Mouse (Mus musculus): ENCODE results near the gene Shb. TPM values are rescaled to one million over a fixed set of nuclear protein-coding genes. Genes with fewer than 3 reads are reported as not detected.

Gene Shb
- total and polyA plus RNA-seq, 2 experiments from 2014 or later: 7.4 to 54.8 TPM

- WGBS: 54% methylated on average over 3 of the region's 3 CpGs
- peak; percentile 6; the same call in 1 of the 2 replicates for TF ChIP-seq CTCF (IDR thresholded peaks at IDR 0.05; ENCODE audit: low read depth)
- no peak for TF ChIP-seq EP300 (IDR thresholded peaks at IDR 0.05; ENCODE audit: low read depth)
- ATAC-seq (ENCODE audit: insufficient read depth, low read depth) (no peak), DNase-seq (ENCODE audit: low spot score) (no peak)
- Histone ChIP-seq H3K4me2 (ENCODE audit: low read depth, low read length) (no peak overlapping the region), H3K4me1 (ENCODE audit: control insufficient read depth, insufficient read depth) (peaks cover 37% of the 10 kb centered on the region), H3K36me3 (replicated peaks; ENCODE audit: control insufficient read depth, insufficient read depth, low read length) (peaks cover 32% of the 10 kb centered on the region), H3K4me3 (ENCODE audit: low read depth, low read length) (no peak overlapping the region), H3K27me3 (ENCODE audit: control insufficient read depth, insufficient read depth, low read length) (no peaks in the 10 kb centered on the region), H3K9me3 (replicated peaks; ENCODE audit: control insufficient read depth, low read length) (no peaks in the 10 kb centered on the region), H3K27ac (ENCODE audit: low read depth) (no peak overlapping the region), H3K9ac (replicated peaks; ENCODE audit: low read depth, low read length) (no peak overlapping the region)
Measured at GRCm38 (mm10) chr4:45442237-45442636, 90.0 kb downstream of the Shb start.

GRCm38 (mm10) chr4:45441778-45442177 is 90.5 kb downstream of the Shb start:
- H3K36me3 ChIP-seq (replicated peaks; ENCODE audit: control insufficient read depth, insufficient read depth, low read length): peaks cover 28% of the 10 kb centered on the region
- H3K9me3 ChIP-seq (replicated peaks; ENCODE audit: control insufficient read depth, low read length): no peaks in the 10 kb centered on the region
- no peak overlapping the region for H3K27ac ChIP-seq (ENCODE audit: low read depth)

GRCm38 (mm10) chr4:45439281-45439680 is 93.0 kb downstream of the Shb start:
- Histone ChIP-seq H3K4me1 (ENCODE audit: control insufficient read depth, insufficient read depth) (peaks cover 38% of the 10 kb centered on the region), H3K9me3 (replicated peaks; ENCODE audit: control insufficient read depth, low read length) (no peaks in the 10 kb centered on the region), H3K27me3 (ENCODE audit: control insufficient read depth, insufficient read depth, low read length) (no peaks in the 10 kb centered on the region), H3K4me3 (ENCODE audit: low read depth, low read length) (no peak overlapping the region), H3K36me3 (replicated peaks; ENCODE audit: control insufficient read depth, insufficient read depth, low read length) (peaks cover 24% of the 10 kb centered on the region), H3K9ac (replicated peaks; ENCODE audit: low read depth, low read length) (no peak overlapping the region), H3K27ac (ENCODE audit: low read depth) (no peak overlapping the region), H3K4me2 (ENCODE audit: low read depth, low read length) (no peak overlapping the region)
- TF ChIP-seq CTCF (IDR thresholded peaks at IDR 0.05; ENCODE audit: low read depth): no peak
- TF ChIP-seq EP300 (IDR thresholded peaks at IDR 0.05; ENCODE audit: low read depth): no peak
- WGBS: 54% methylated on average over 5 of the region's 5 CpGs
- no peak for ATAC-seq (ENCODE audit: insufficient read depth, low read depth)
- DNase-seq (ENCODE audit: low spot score): no peak

More at GRCm38 (mm10) chr4:45441778-45442177, 90.5 kb downstream of the Shb start:
- ATAC-seq (ENCODE audit: insufficient read depth, low read depth) (no peak), DNase-seq (ENCODE audit: low spot score) (no peak)
- no peak overlapping the region for H3K9ac ChIP-seq (replicated peaks; ENCODE audit: low read depth, low read length)
- H3K27me3 ChIP-seq (ENCODE audit: control insufficient read depth, insufficient read depth, low read length): no peaks in the 10 kb centered on the region
- TF ChIP-seq EP300 (IDR thresholded peaks at IDR 0.05; ENCODE audit: low read depth) (no peak), CTCF (IDR thresholded peaks at IDR 0.05; ENCODE audit: low read depth) (no peak)
- H3K4me3 ChIP-seq (ENCODE audit: low read depth, low read length): no peak overlapping the region
- 45% methylated on average over 1 of the region's 1 CpGs for WGBS
- peaks cover 35% of the 10 kb centered on the region for H3K4me1 ChIP-seq (ENCODE audit: control insufficient read depth, insufficient read depth)
- no peak overlapping the region for H3K4me2 ChIP-seq (ENCODE audit: low read depth, low read length)

- H3K9ac ChIP-seq (replicated peaks; ENCODE audit: low read depth, low read length): no peak overlapping the region
- H3K4me1 ChIP-seq (ENCODE audit: control insufficient read depth, insufficient read depth): peaks cover 32% of the 10 kb centered on the region
- no peak for ATAC-seq (ENCODE audit: insufficient read depth, low read depth)
- no peak overlapping the region for H3K4me3 ChIP-seq (ENCODE audit: low read depth, low read length)
- H3K9me3 ChIP-seq (replicated peaks; ENCODE audit: control insufficient read depth, low read length): no peaks in the 10 kb centered on the region
- no peak overlapping the region for H3K4me2 ChIP-seq (ENCODE audit: low read depth, low read length)
- DNase-seq (ENCODE audit: low spot score): no peak
- H3K27ac ChIP-seq (ENCODE audit: low read depth): 0 out of 2 replicates have a peak overlapping the region, but pooled peaks have one; percentile 17
- peaks cover 16% of the 10 kb centered on the region for H3K36me3 ChIP-seq (replicated peaks; ENCODE audit: control insufficient read depth, insufficient read depth, low read length)
- TF ChIP-seq EP300 (IDR thresholded peaks at IDR 0.05; ENCODE audit: low read depth) (no peak), CTCF (IDR thresholded peaks at IDR 0.05; ENCODE audit: low read depth) (no peak)
- no peaks in the 10 kb centered on the region for H3K27me3 ChIP-seq (ENCODE audit: control insufficient read depth, insufficient read depth, low read length)
- WGBS: 79% methylated on average over 3 of the region's 3 CpGs
Measured at GRCm38 (mm10) chr4:45437010-45437409, 95.3 kb downstream of the Shb start.

- no peaks in the 10 kb centered on the region for H3K27me3 ChIP-seq (ENCODE audit: control insufficient read depth, insufficient read depth, low read length)
Measured at GRCm38 (mm10) chr4:45436383-45436913, 95.8 kb downstream of the Shb start.

GRCm38 (mm10) chr4:45435899-45436298 is 96.4 kb downstream of the Shb start:
- Histone ChIP-seq H3K27ac (ENCODE audit: low read depth) (peak overlapping the region; percentile 50), H3K4me3 (ENCODE audit: low read depth, low read length) (no peak overlapping the region)
- ATAC-seq (ENCODE audit: insufficient read depth, low read depth): peak; percentile 34; the same call in 1 of the 2 replicates

More at GRCm38 (mm10) chr4:45436383-45436913, 95.8 kb downstream of the Shb start:
- no peak for DNase-seq (ENCODE audit: low spot score)
- H3K4me2 ChIP-seq (ENCODE audit: low read depth, low read length): 0 out of 2 replicates have a peak overlapping the region, but pooled peaks have one; percentile 16
- H3K36me3 ChIP-seq (replicated peaks; ENCODE audit: control insufficient read depth, insufficient read depth, low read length): peaks cover 17% of the 10 kb centered on the region
- H3K4me1 ChIP-seq (ENCODE audit: control insufficient read depth, insufficient read depth): peaks cover 32% of the 10 kb centered on the region
- 51% methylated on average over 7 of the region's 7 CpGs for WGBS
- no peak overlapping the region for H3K9ac ChIP-seq (replicated peaks; ENCODE audit: low read depth, low read length)
- TF ChIP-seq CTCF (IDR thresholded peaks at IDR 0.05; ENCODE audit: low read depth) (no peak), EP300 (IDR thresholded peaks at IDR 0.05; ENCODE audit: low read depth) (no peak)
- no peak overlapping the region for H3K4me3 ChIP-seq (ENCODE audit: low read depth, low read length)
- peak overlapping the region; percentile 43; the same call in 1 of the 2 replicates for H3K27ac ChIP-seq (ENCODE audit: low read depth)
- H3K9me3 ChIP-seq (replicated peaks; ENCODE audit: control insufficient read depth, low read length): no peaks in the 10 kb centered on the region
- no peak for ATAC-seq (ENCODE audit: insufficient read depth, low read depth)

More at GRCm38 (mm10) chr4:45435899-45436298, 96.4 kb downstream of the Shb start:
- H3K36me3 ChIP-seq (replicated peaks; ENCODE audit: control insufficient read depth, insufficient read depth, low read length): peaks cover 23% of the 10 kb centered on the region
- no peak for DNase-seq (ENCODE audit: low spot score)
- no peak overlapping the region for H3K9ac ChIP-seq (replicated peaks; ENCODE audit: low read depth, low read length)
- H3K9me3 ChIP-seq (replicated peaks; ENCODE audit: control insufficient read depth, low read length): no peaks in the 10 kb centered on the region
- 37% methylated on average over 2 of the region's 2 CpGs for WGBS
- TF ChIP-seq CTCF (IDR thresholded peaks at IDR 0.05; ENCODE audit: low read depth) (peak; percentile 35), EP300 (IDR thresholded peaks at IDR 0.05; ENCODE audit: low read depth) (no peak; the same call in 1 of the 2 replicates)
- H3K4me2 ChIP-seq (ENCODE audit: low read depth, low read length): 0 out of 2 replicates have a peak overlapping the region, but pooled peaks have one; percentile 16
- H3K27me3 ChIP-seq (ENCODE audit: control insufficient read depth, insufficient read depth, low read length): no peaks in the 10 kb centered on the region
- peaks cover 32% of the 10 kb centered on the region for H3K4me1 ChIP-seq (ENCODE audit: control insufficient read depth, insufficient read depth)

Data from heart, postnatal 0 days (tissue).